Mouse (Mus musculus): Measurements from ENCODE around the gene Rpl10. TPM values are rescaled to one million over a fixed set of nuclear protein-coding genes. Genes with fewer than 3 reads are reported as not detected.
A peak's percentile ranks its signal among the peaks of the same experiment; 100 is the strongest.

Rpl10 gene
- total and polyA plus RNA-seq, 3 experiments: 1,009 to 3,613 (median 1,842) TPM

GRCm38 (mm10) chrX:74244614-74245083, 26.0 kb upstream of the Rpl10 start:
- H3K27me3 ChIP-seq (ENCODE audit: insufficient read depth, low read length): no peaks in the 10 kb centered on the region
- peak overlapping the region; percentile 77 for H3K4me3 ChIP-seq (ENCODE audit: low read depth, low read length)
- DNase-seq (ENCODE audit: low spot score) (peak; percentile 35), ATAC-seq (ENCODE audit: extremely low read depth, insufficient number of reproducible peaks, low FRiP score, poor library complexity, severe bottlenecking) (peak; percentile 10; the same call in 1 of the 2 replicates)
- peaks cover 35% of the 10 kb centered on the region for H3K36me3 ChIP-seq (replicated peaks)
- H3K9me3 ChIP-seq (replicated peaks): no peaks in the 10 kb centered on the region
- H3K4me1 ChIP-seq (ENCODE audit: insufficient read depth, low read depth, low read length): peaks cover 63% of the 10 kb centered on the region
- TF ChIP-seq GATA2 (IDR thresholded peaks at IDR 0.05; ENCODE audit: borderline replicate concordance, low read depth, low read length): no peak
- no peak for TF ChIP-seq POLR2AphosphoS5 (IDR thresholded peaks at IDR 0.05; ENCODE audit: insufficient replicate concordance, low read depth, low read length)
- no peak for TF ChIP-seq TAL1 (conservative IDR thresholded peaks at IDR 0.05; ENCODE audit: low read depth, low read length)
- no peak for TF ChIP-seq CTCF (IDR thresholded peaks at IDR 0.05; ENCODE audit: low read depth, low read length)
- TF ChIP-seq GATA1 (IDR thresholded peaks at IDR 0.05; ENCODE audit: borderline replicate concordance, low read length): no peak

- H3K4me1 ChIP-seq (ENCODE audit: insufficient read depth, low read depth, low read length): peaks cover 62% of the 10 kb centered on the region
- TF ChIP-seq TAL1 (conservative IDR thresholded peaks at IDR 0.05; ENCODE audit: low read depth, low read length): no peak
Observed at GRCm38 (mm10) chrX:74245107-74245506, 25.5 kb upstream of the Rpl10 start.

DNA sequence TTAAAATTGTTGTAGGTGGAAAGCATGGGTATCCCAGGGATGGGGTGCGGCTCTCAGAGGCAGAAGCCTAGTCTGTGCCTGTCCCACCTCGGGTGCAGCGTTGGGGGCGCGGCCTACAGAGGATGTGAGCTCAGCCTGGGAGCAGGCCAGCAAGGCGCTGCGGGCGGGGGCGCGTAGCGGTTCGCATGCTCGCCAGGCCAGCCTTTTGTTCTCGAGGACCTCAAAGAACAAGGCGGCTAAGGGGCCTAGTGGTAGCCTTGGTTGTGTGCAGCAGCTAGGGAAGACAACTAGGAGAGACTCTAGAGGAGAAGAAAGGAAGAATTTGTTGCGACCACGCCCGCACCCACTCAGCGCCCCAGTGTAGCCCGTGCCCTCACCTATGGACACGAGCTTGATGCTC, 24.9 kb upstream of the Rpl10 start:
- TF ChIP-seq GATA1 (IDR thresholded peaks at IDR 0.05; ENCODE audit: borderline replicate concordance, low read length) (no peak), TAL1 (conservative IDR thresholded peaks at IDR 0.05; ENCODE audit: low read depth, low read length) (no peak), GATA2 (IDR thresholded peaks at IDR 0.05; ENCODE audit: borderline replicate concordance, low read depth, low read length) (no peak), CTCF (IDR thresholded peaks at IDR 0.05; ENCODE audit: low read depth, low read length) (no peak), POLR2AphosphoS5 (IDR thresholded peaks at IDR 0.05; ENCODE audit: insufficient replicate concordance, low read depth, low read length) (no peak)
- peak; percentile 37 for DNase-seq (ENCODE audit: low spot score)
- Histone ChIP-seq H3K36me3 (replicated peaks) (peaks cover 25% of the 10 kb centered on the region), H3K27me3 (ENCODE audit: insufficient read depth, low read length) (no peaks in the 10 kb centered on the region), H3K4me1 (ENCODE audit: insufficient read depth, low read depth, low read length) (peaks cover 59% of the 10 kb centered on the region), H3K9me3 (replicated peaks) (no peaks in the 10 kb centered on the region), H3K4me3 (ENCODE audit: low read depth, low read length) (peak overlapping the region; percentile 77)
- ATAC-seq (ENCODE audit: extremely low read depth, insufficient number of reproducible peaks, low FRiP score, poor library complexity, severe bottlenecking): no peak

More at GRCm38 (mm10) chrX:74245107-74245506, 25.5 kb upstream of the Rpl10 start:
- H3K36me3 ChIP-seq (replicated peaks): peaks cover 31% of the 10 kb centered on the region
- H3K27me3 ChIP-seq (ENCODE audit: insufficient read depth, low read length): no peaks in the 10 kb centered on the region
- no peak for DNase-seq (ENCODE audit: low spot score)
- ATAC-seq (ENCODE audit: extremely low read depth, insufficient number of reproducible peaks, low FRiP score, poor library complexity, severe bottlenecking): no peak
- no peaks in the 10 kb centered on the region for H3K9me3 ChIP-seq (replicated peaks)
- peak overlapping the region; percentile 77 for H3K4me3 ChIP-seq (ENCODE audit: low read depth, low read length)

DNA sequence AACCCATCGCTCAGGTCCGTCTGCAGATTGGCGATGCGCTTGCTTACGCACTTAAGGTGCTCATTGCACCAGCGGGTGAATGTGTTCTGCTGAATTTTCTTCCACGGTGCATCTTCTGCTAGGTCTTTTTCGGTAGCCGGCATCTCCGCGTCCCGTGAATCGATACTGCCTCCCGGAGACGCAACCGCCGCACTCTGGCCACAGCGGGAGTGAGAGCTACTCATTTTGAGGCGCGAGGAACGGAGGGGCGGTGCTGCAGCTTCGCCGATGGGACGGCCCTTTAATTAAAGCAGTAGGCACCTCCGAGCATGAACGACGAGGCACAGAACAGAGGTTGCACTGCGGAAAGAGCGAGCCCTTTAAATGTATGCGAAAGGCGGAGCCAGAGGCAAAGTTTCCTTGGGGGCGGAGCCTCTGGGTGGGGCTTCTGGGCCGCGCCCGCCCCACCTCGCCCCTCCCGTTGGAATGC, 24.4 kb upstream of the Rpl10 start:
- TF ChIP-seq GATA2 (IDR thresholded peaks at IDR 0.05; ENCODE audit: borderline replicate concordance, low read depth, low read length): no peak
- peak; percentile 59; the same call in 1 of the 2 replicates for TF ChIP-seq POLR2AphosphoS5 (IDR thresholded peaks at IDR 0.05; ENCODE audit: insufficient replicate concordance, low read depth, low read length)
- Histone ChIP-seq H3K36me3 (replicated peaks) (peaks cover 19% of the 10 kb centered on the region), H3K9me3 (replicated peaks) (no peaks in the 10 kb centered on the region), H3K4me1 (ENCODE audit: insufficient read depth, low read depth, low read length) (peaks cover 53% of the 10 kb centered on the region), H3K27me3 (ENCODE audit: insufficient read depth, low read length) (no peaks in the 10 kb centered on the region), H3K4me3 (ENCODE audit: low read depth, low read length) (peak overlapping the region; percentile 77)
- DNase-seq (ENCODE audit: low spot score) (peak; percentile 41), ATAC-seq (ENCODE audit: extremely low read depth, insufficient number of reproducible peaks, low FRiP score, poor library complexity, severe bottlenecking) (peak; percentile 65)

- H3K27me3 ChIP-seq (ENCODE audit: insufficient read depth, low read length): no peaks in the 10 kb centered on the region
- H3K36me3 ChIP-seq (replicated peaks): peaks cover 15% of the 10 kb centered on the region
- no peaks in the 10 kb centered on the region for H3K9me3 ChIP-seq (replicated peaks)
- TF ChIP-seq TAL1 (conservative IDR thresholded peaks at IDR 0.05; ENCODE audit: low read depth, low read length) (no peak), CTCF (IDR thresholded peaks at IDR 0.05; ENCODE audit: low read depth, low read length) (no peak), POLR2AphosphoS5 (IDR thresholded peaks at IDR 0.05; ENCODE audit: insufficient replicate concordance, low read depth, low read length) (no peak), GATA1 (IDR thresholded peaks at IDR 0.05; ENCODE audit: borderline replicate concordance, low read length) (no peak), GATA2 (IDR thresholded peaks at IDR 0.05; ENCODE audit: borderline replicate concordance, low read depth, low read length) (no peak)
- no peak for ATAC-seq (ENCODE audit: extremely low read depth, insufficient number of reproducible peaks, low FRiP score, poor library complexity, severe bottlenecking)
- peak overlapping the region; percentile 77 for H3K4me3 ChIP-seq (ENCODE audit: low read depth, low read length)
- peaks cover 49% of the 10 kb centered on the region for H3K4me1 ChIP-seq (ENCODE audit: insufficient read depth, low read depth, low read length)
- DNase-seq (ENCODE audit: low spot score): no peak
Observed at GRCm38 (mm10) chrX:74246693-74247092, 23.9 kb upstream of the Rpl10 start.

- TF ChIP-seq TAL1 (conservative IDR thresholded peaks at IDR 0.05; ENCODE audit: low read depth, low read length): no peak
- no peak for TF ChIP-seq GATA2 (IDR thresholded peaks at IDR 0.05; ENCODE audit: borderline replicate concordance, low read depth, low read length)
- TF ChIP-seq GATA1 (IDR thresholded peaks at IDR 0.05; ENCODE audit: borderline replicate concordance, low read length): no peak
- TF ChIP-seq POLR2AphosphoS5 (IDR thresholded peaks at IDR 0.05; ENCODE audit: insufficient replicate concordance, low read depth, low read length): no peak
- no peak; the same call in 1 of the 2 replicates for TF ChIP-seq CTCF (IDR thresholded peaks at IDR 0.05; ENCODE audit: low read depth, low read length)
- H3K4me1 ChIP-seq (ENCODE audit: insufficient read depth, low read depth, low read length): peaks cover 30% of the 10 kb centered on the region
- no peaks in the 10 kb centered on the region for H3K9me3 ChIP-seq (replicated peaks)
- H3K27me3 ChIP-seq (ENCODE audit: insufficient read depth, low read length): no peaks in the 10 kb centered on the region
- H3K4me3 ChIP-seq (ENCODE audit: low read depth, low read length): no peak overlapping the region; the same call in 1 of the 2 replicates
- H3K36me3 ChIP-seq (replicated peaks): no peaks in the 10 kb centered on the region
- no peak for ATAC-seq (ENCODE audit: extremely low read depth, insufficient number of reproducible peaks, low FRiP score, poor library complexity, severe bottlenecking)
- no peak for DNase-seq (ENCODE audit: low spot score)
Observed at GRCm38 (mm10) chrX:74248651-74249050, 22.0 kb upstream of the Rpl10 start.
